Mouse (Mus musculus) E14TG2a.4 (cell line): ENCODE measurements around the gene Card11.
A peak's percentile ranks its signal among the peaks of the same experiment; 100 is the strongest.

Source experiments
- H3K27me3 ChIP-seq: 2 replicates; pipeline ENCODE4 v1.6.1; 2014; ENCODE audit warnings: low read length, control low read depth; ENCODE audit not compliant: insufficient read depth
- H3K36me3 ChIP-seq: 2 replicates; pipeline ENCODE4 v1.6.1; 2014; ENCODE audit warnings: low read length, control low read depth; ENCODE audit not compliant: insufficient read depth
- H3K4me1 ChIP-seq: replicated peaks from 2 replicates; pipeline ENCODE4 v1.6.1; 2014; ENCODE audit warnings: low read depth, low read length, control low read depth
- H3K4me3 ChIP-seq: replicated peaks from 2 replicates; pipeline ENCODE4 v1.5.1; 2014; ENCODE audit warnings: mild to moderate bottlenecking, low read length
- H3K9me3 ChIP-seq: 2 replicates; pipeline ENCODE4 v1.6.1; 2014; ENCODE audit warnings: low read length, control low read depth
- CTCF ChIP-seq: conservative IDR thresholded peaks from 2 replicates; pipeline ENCODE4 v1.5.1; 2014; ENCODE audit warnings: low read length
- NANOG ChIP-seq: IDR thresholded peaks from 2 replicates; pipeline ENCODE4 v1.6.1; 2014; ENCODE audit warnings: borderline replicate concordance, low read length, mixed read lengths
- POU5F1 ChIP-seq: IDR thresholded peaks from 2 replicates; pipeline ENCODE4 v1.6.1; 2014; ENCODE audit warnings: low read length, borderline replicate concordance

Gene Card11

GRCm38 (mm10) chr5:140980051-140980450 is 20.3 kb downstream of the Card11 start:
- Histone ChIP-seq H3K4me1 (peaks cover 23% of the 10 kb centered on the region), H3K27me3 (no peaks in the 10 kb centered on the region), H3K9me3 (peaks cover 35% of the 10 kb centered on the region), H3K36me3 (no peaks in the 10 kb centered on the region), H3K4me3 (no peak overlapping the region)
- TF ChIP-seq NANOG: no peak
- no peak for TF ChIP-seq POU5F1
- TF ChIP-seq CTCF: no peak

- no peak overlapping the region for H3K4me3 ChIP-seq
- H3K27me3 ChIP-seq: no peaks in the 10 kb centered on the region
- H3K36me3 ChIP-seq: no peaks in the 10 kb centered on the region
- H3K9me3 ChIP-seq: peaks cover 8% of the 10 kb centered on the region; the same call in 1 of the 2 replicates
- TF ChIP-seq CTCF (peak; percentile 72), POU5F1 (no peak)
- no peaks in the 10 kb centered on the region for H3K4me1 ChIP-seq
Observed at GRCm38 (mm10) chr5:140962945-140963344, 37.4 kb downstream of the Card11 start.

GRCm38 (mm10) chr5:140960732-140961131 is 39.6 kb downstream of the Card11 start:
- TF ChIP-seq CTCF (no peak), NANOG (no peak), POU5F1 (no peak)
- Histone ChIP-seq H3K4me3 (no peak overlapping the region), H3K9me3 (0 out of 2 replicates have a peak, but pooled peaks cover 5% of the 10 kb centered on the region), H3K27me3 (no peaks in the 10 kb centered on the region), H3K36me3 (no peaks in the 10 kb centered on the region), H3K4me1 (no peaks in the 10 kb centered on the region)

- Histone ChIP-seq H3K27me3 (no peaks in the 10 kb centered on the region), H3K9me3 (0 out of 2 replicates have a peak, but pooled peaks cover 3% of the 10 kb centered on the region), H3K4me3 (no peak overlapping the region), H3K36me3 (no peaks in the 10 kb centered on the region), H3K4me1 (no peaks in the 10 kb centered on the region)
- TF ChIP-seq POU5F1 (no peak), CTCF (no peak), NANOG (no peak)
Observed at GRCm38 (mm10) chr5:140959160-140959559, 41.2 kb downstream of the Card11 start.

GRCm38 (mm10) chr5:140957106-140957505 is 43.3 kb downstream of the Card11 start:
- Histone ChIP-seq H3K4me1 (no peaks in the 10 kb centered on the region), H3K4me3 (no peak overlapping the region), H3K36me3 (no peaks in the 10 kb centered on the region), H3K9me3 (no peaks in the 10 kb centered on the region), H3K27me3 (no peaks in the 10 kb centered on the region)
- TF ChIP-seq NANOG: no peak
- no peak for TF ChIP-seq POU5F1
- TF ChIP-seq CTCF: peak; percentile 33

GRCm38 (mm10) chr5:140955666-140956065 is 44.7 kb downstream of the Card11 start:
- Histone ChIP-seq H3K36me3 (no peaks in the 10 kb centered on the region), H3K9me3 (no peaks in the 10 kb centered on the region), H3K27me3 (no peaks in the 10 kb centered on the region), H3K4me3 (no peak overlapping the region), H3K4me1 (no peaks in the 10 kb centered on the region)
- TF ChIP-seq POU5F1 (no peak), CTCF (0 out of 2 replicates have a peak, but pooled peaks have one; percentile 13)

GRCm38 (mm10) chr5:140951801-140952200 is 48.6 kb downstream of the Card11 start:
- no peaks in the 10 kb centered on the region for H3K4me1 ChIP-seq
- no peaks in the 10 kb centered on the region for H3K27me3 ChIP-seq
- peaks cover 10% of the 10 kb centered on the region for H3K9me3 ChIP-seq
- no peaks in the 10 kb centered on the region for H3K36me3 ChIP-seq
- H3K4me3 ChIP-seq: no peak overlapping the region
- TF ChIP-seq CTCF: no peak
- TF ChIP-seq POU5F1: no peak
- no peak for TF ChIP-seq NANOG

GRCm38 (mm10) chr5:140948009-140948408 is 52.4 kb downstream of the Card11 start:
- Histone ChIP-seq H3K36me3 (no peaks in the 10 kb centered on the region), H3K9me3 (peaks cover 10% of the 10 kb centered on the region), H3K4me1 (no peaks in the 10 kb centered on the region), H3K27me3 (no peaks in the 10 kb centered on the region), H3K4me3 (no peak overlapping the region)
- no peak for TF ChIP-seq NANOG
- no peak for TF ChIP-seq CTCF
- TF ChIP-seq POU5F1: no peak

- Histone ChIP-seq H3K9me3 (peaks cover 17% of the 10 kb centered on the region), H3K4me1 (no peaks in the 10 kb centered on the region), H3K36me3 (no peaks in the 10 kb centered on the region), H3K27me3 (no peaks in the 10 kb centered on the region), H3K4me3 (no peak overlapping the region)
- TF ChIP-seq NANOG (no peak), CTCF (no peak), POU5F1 (no peak)
Observed at GRCm38 (mm10) chr5:140946034-140946433, 54.3 kb downstream of the Card11 start.
